Mouse (Mus musculus) liver, embryonic 12.5 days (tissue): ENCODE measurements around the gene Pigq. TPM values are rescaled to one million over a fixed set of nuclear protein-coding genes. Genes with fewer than 3 reads are reported as not detected.

Experiments
- ATAC-seq: fragments of 200-750 bp; cut with Nextera tagmentation; 2 replicates; pipeline ENCODE4 v1.8.0; 2017; ENCODE audit warnings: moderate number of reproducible peaks, mild to moderate bottlenecking, moderate library complexity
- H3K27ac ChIP-seq: fragments of 300-500 bp; sonication (generic); 2 replicates; pipeline ENCODE4 v1.5.1; 2016; ENCODE audit warnings: mild to moderate bottlenecking
- H3K27me3 ChIP-seq: fragments of 300-500 bp; sonication (generic); replicated peaks from 2 replicates; pipeline ENCODE4 v1.6.1; 2016; ENCODE audit warnings: mild to moderate bottlenecking, moderate library complexity
- H3K36me3 ChIP-seq: fragments of 300-500 bp; sonication (generic); 2 replicates; pipeline ENCODE4 v1.6.1; 2016; ENCODE audit warnings: mild to moderate bottlenecking, moderate library complexity
- H3K4me1 ChIP-seq: fragments of 300-500 bp; sonication (generic); 2 replicates; pipeline ENCODE4 v1.6.1; 2016
- H3K4me2 ChIP-seq: fragments of 300-500 bp; sonication (generic); 2 replicates; pipeline ENCODE4 v1.6.1; 2016; ENCODE audit warnings: mild to moderate bottlenecking, moderate library complexity
- H3K4me3 ChIP-seq: fragments of 300-500 bp; sonication (generic); 2 replicates; pipeline ENCODE4 v1.5.1; 2016; ENCODE audit warnings: mild to moderate bottlenecking, moderate library complexity
- H3K9ac ChIP-seq: fragments of 300-500 bp; sonication (generic); 2 replicates; pipeline ENCODE4 v1.6.1; 2016; ENCODE audit warnings: mild to moderate bottlenecking, moderate library complexity
- H3K9me3 ChIP-seq: fragments of 300-500 bp; sonication (generic); replicated peaks from 2 replicates; pipeline ENCODE4 v1.6.1; 2016; ENCODE audit warnings: mild to moderate bottlenecking, moderate library complexity
- WGBS: fragments of 180-500 bp; shearing (Covaris S2); methylation state at CpG from one replicate; pipeline ENCODE4 v1.1.7; 2016; ENCODE audit not compliant: insufficient replicate concordance; 5-methylcytosine and 5-hydroxymethylcytosine counted together
- polyA plus RNA-seq: library from polyadenylated mRNA; unstranded; fragments of >200 nt; fragmentation: Nextera tagmentation; extraction: Ambion mirVana; gene quantifications from 2 replicates; pipeline ENCODE4 v1.2.1, GENCODE M21; 2016

Pigq gene
- polyA plus RNA-seq, 1 experiment from 2014 or later = 161 TPM

DNA sequence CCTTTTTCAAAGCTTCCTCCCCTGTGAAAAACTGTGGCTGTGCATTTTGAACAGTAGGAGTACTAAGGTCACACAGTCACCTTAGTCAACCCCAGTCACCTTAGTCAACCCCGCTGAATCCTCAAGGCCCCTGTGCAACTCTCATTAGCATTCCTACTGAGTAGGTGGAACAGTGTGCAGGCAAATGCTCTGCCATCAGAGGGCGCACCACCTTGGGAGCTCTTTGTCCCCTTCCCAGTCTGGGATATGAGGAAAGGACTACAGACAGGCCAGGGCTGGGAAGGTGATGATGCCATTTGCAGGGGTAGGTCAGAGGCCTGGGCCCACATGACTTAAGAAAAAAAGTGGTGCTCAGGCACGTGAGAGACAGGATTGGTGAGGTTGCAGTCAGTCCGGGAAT is 65.5 kb downstream of the Pigq start:
- no peak overlapping the region for H3K27ac ChIP-seq
- H3K27me3 ChIP-seq = no peaks in the 10 kb centered on the region
- peaks cover 48% of the 10 kb centered on the region for H3K4me1 ChIP-seq
- no peak overlapping the region for H3K9ac ChIP-seq
- peaks cover 49% of the 10 kb centered on the region for H3K36me3 ChIP-seq
- WGBS = 69% methylated on average over 4 of the region's 4 CpGs
- no peak overlapping the region for H3K4me2 ChIP-seq
- H3K4me3 ChIP-seq = no peak overlapping the region
- H3K9me3 ChIP-seq = no peaks in the 10 kb centered on the region
- ATAC-seq = no peak

DNA sequence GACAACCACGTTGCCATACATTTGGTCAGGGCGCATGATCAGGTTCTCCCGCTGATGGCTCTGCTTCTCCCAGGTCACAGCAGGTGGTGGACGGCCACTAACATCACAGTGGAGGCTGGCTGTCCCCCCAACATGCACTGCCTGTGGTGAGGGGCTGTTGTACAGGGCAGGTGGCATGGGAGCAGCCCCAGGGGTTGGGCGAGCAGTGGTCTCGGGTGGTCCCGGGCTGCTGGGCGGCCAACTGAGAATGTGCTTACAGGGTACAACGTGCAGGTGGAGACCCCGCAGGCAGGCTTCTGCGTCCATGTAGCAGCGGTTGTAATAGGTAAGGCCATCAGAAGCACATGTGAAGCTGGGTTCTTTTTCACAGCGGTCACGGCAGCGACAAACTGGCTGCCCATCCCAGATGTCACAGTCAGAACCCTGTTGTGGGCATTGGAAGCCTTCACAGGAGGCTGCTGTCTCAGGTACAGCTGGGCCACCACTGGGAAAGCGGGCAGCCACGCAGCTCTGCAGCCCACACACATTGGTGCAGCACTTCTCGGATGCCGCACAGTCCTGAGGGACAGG is 66.0 kb downstream of the Pigq start:
- Histone ChIP-seq H3K9me3 (no peaks in the 10 kb centered on the region), H3K4me2 (no peak overlapping the region), H3K27ac (no peak overlapping the region), H3K9ac (no peak overlapping the region), H3K36me3 (peaks cover 43% of the 10 kb centered on the region), H3K27me3 (no peaks in the 10 kb centered on the region), H3K4me3 (no peak overlapping the region), H3K4me1 (peaks cover 53% of the 10 kb centered on the region)
- WGBS = 86% methylated on average over 19 of the region's 19 CpGs
- ATAC-seq = no peak

DNA sequence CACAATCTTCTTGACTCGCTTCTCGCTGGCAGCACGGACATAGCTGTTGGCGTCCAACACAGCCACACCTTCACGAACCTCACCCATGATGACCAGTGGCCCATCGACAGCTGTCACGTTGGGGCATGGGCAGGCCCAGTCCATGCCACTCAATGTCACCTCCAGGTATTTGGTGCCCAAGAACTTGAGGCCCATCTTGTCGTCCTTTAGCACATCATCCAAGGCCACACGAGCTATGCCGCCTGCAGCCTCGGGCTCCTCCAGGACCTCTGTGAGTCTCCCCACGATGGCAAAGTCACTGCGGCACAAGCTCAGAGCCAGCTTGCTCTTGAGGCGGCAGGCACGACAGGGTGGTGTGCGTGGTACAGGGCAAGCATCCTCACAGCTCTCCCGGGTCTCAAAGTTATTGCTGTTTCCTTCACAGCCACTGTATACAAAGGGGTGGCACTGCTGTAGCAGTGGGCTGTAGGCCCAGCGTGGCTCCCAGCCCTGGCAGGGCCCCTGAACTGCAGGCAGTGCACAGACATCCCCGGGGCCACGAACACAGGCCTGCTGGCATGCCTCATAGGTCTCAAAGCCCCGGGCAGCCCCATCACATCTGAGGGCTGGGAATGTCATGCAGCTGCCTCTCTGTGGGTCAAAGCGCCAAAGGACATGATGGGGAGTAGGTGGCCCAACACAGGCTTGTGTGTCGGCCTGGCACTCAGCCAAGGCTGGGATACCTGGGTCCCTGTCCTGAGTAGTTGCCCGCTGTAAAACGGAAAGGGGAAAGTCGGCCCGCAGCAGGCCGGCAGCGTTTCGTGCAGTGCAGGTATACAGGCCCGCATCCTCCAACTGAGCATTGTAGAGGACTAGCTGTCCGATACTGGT is 66.8 kb downstream of the Pigq start:
- Histone ChIP-seq H3K9ac (no peak overlapping the region), H3K36me3 (peaks cover 36% of the 10 kb centered on the region), H3K4me1 (peaks cover 53% of the 10 kb centered on the region), H3K27me3 (no peaks in the 10 kb centered on the region), H3K27ac (no peak overlapping the region), H3K9me3 (no peaks in the 10 kb centered on the region), H3K4me2 (no peak overlapping the region), H3K4me3 (no peak overlapping the region)
- no peak for ATAC-seq
- 90% methylated on average over 32 of the region's 32 CpGs for WGBS

DNA sequence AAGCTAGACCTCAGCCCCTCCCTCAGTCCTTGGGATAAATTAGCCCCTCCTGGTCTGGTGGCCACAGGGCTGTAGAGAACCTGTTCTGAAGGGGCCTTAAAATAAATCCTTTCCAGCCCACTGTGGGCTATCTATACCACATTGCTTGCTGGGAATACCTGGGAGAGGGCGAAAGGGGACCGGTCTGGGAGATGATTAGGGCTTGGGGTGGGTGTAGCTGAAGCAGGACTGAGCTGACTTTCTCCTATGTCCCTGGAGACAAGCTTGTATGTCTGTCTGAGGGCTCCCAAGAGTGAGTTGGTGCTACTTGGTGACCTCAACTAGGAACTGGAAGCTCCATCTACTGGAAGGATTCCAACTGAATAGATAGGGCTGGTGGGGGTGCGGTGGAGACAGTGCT is 67.7 kb downstream of the Pigq start:
- no peak overlapping the region for H3K27ac ChIP-seq
- no peaks in the 10 kb centered on the region for H3K27me3 ChIP-seq
- H3K4me2 ChIP-seq = peak overlapping the region; percentile 90
- H3K36me3 ChIP-seq = peaks cover 29% of the 10 kb centered on the region
- no peak overlapping the region for H3K4me3 ChIP-seq
- WGBS = 83% methylated on average over 3 of the region's 3 CpGs
- no peak for ATAC-seq
- peaks cover 45% of the 10 kb centered on the region for H3K4me1 ChIP-seq
- peak overlapping the region; percentile 19; the same call in 1 of the 2 replicates for H3K9ac ChIP-seq
- H3K9me3 ChIP-seq = no peaks in the 10 kb centered on the region

Other genes with a start within 250 kb of the Pigq start
- 1.2 and 1.4 TPM in 2 replicates for gene Gng13, start 227.8 kb downstream of the Pigq start, polyA plus RNA-seq
- gene Chtf18, start 217.5 kb downstream of the Pigq start, polyA plus RNA-seq = 33.3 and 37.6 TPM in 2 replicates
- 8.8 and 10.3 TPM in 2 replicates for gene Rpusd1, start 217.3 kb downstream of the Pigq start, polyA plus RNA-seq
- not detected in 2 replicates for gene Mslnl, start 208.9 kb downstream of the Pigq start, polyA plus RNA-seq
- gene Msln, start 190.6 kb downstream of the Pigq start, polyA plus RNA-seq = 0.26 and 0.30 TPM in 2 replicates
- 18.9 and 19.3 TPM in 2 replicates for gene Narfl, start 171.2 kb downstream of the Pigq start, polyA plus RNA-seq
- 11.4 and 11.9 TPM in 2 replicates for gene Haghl, start 159.3 kb downstream of the Pigq start, polyA plus RNA-seq
- 0.17 TPM in 1 of 2 replicates, not detected in the other for gene Ccdc78, start 158.4 kb downstream of the Pigq start, polyA plus RNA-seq
- gene Fam173a, start 152.0 kb downstream of the Pigq start, polyA plus RNA-seq = 59.8 and 68.1 TPM in 2 replicates
- gene AC134908.4, start 149.3 kb downstream of the Pigq start, polyA plus RNA-seq = not detected in 2 replicates
- 29.1 and 31.7 TPM in 2 replicates for gene Metrn, start 147.8 kb downstream of the Pigq start, polyA plus RNA-seq
- gene Fbxl16, start 135.9 kb downstream of the Pigq start, polyA plus RNA-seq = 0.18 and 0.33 TPM in 2 replicates
- 17.7 and 18.7 TPM in 2 replicates for gene Wdr24, start 121.3 kb downstream of the Pigq start, polyA plus RNA-seq
- gene Jmjd8, start 116.1 kb downstream of the Pigq start, polyA plus RNA-seq = 26.6 and 26.8 TPM in 2 replicates
- 150 and 156 TPM in 2 replicates for gene Stub1, start 111.5 kb downstream of the Pigq start, polyA plus RNA-seq
- 0.80 and 0.89 TPM in 2 replicates for gene Rhbdl1, start 107.6 kb downstream of the Pigq start, polyA plus RNA-seq
- gene Gm20683, start 103.2 kb downstream of the Pigq start, polyA plus RNA-seq = 0.43 and 0.64 TPM in 2 replicates
- gene Rhot2, start 100.1 kb downstream of the Pigq start, polyA plus RNA-seq = 15.8 and 17.4 TPM in 2 replicates
- gene Wdr90, start 83.4 kb downstream of the Pigq start, polyA plus RNA-seq = 19.5 and 19.6 TPM in 2 replicates
- 68.0 and 70.3 TPM in 2 replicates for gene Mcrip2, start 76.2 kb downstream of the Pigq start, polyA plus RNA-seq
- gene Mettl26, start 69.9 kb downstream of the Pigq start, polyA plus RNA-seq = 52.3 and 53.5 TPM in 2 replicates
- 0.83 and 0.91 TPM in 2 replicates for gene Wfikkn1, start 64.1 kb downstream of the Pigq start, polyA plus RNA-seq
- gene Rab40c, start 25.2 kb downstream of the Pigq start, polyA plus RNA-seq = 9.9 and 11.8 TPM in 2 replicates
- 5.0 and 7.3 TPM in 2 replicates for gene Nhlrc4, start within 50 bp of the Pigq start, polyA plus RNA-seq
- gene A930017K11Rik, start 7.6 kb upstream of the Pigq start, polyA plus RNA-seq = 0.36 and 0.49 TPM in 2 replicates
- 20.4 and 21.3 TPM in 2 replicates for gene Capn15, start 40.9 kb upstream of the Pigq start, polyA plus RNA-seq
- gene Rab11fip3, start 124.6 kb upstream of the Pigq start, polyA plus RNA-seq = 4.2 and 4.3 TPM in 2 replicates
- gene Decr2, start 145.4 kb upstream of the Pigq start, polyA plus RNA-seq = 12.0 and 13.2 TPM in 2 replicates
- 65.9 and 68.3 TPM in 2 replicates for gene Nme4, start 150.7 kb upstream of the Pigq start, polyA plus RNA-seq
- gene Tmem8, start 168.4 kb upstream of the Pigq start, polyA plus RNA-seq = 1.9 and 2.2 TPM in 2 replicates
- gene Mrpl28, start 178.6 kb upstream of the Pigq start, polyA plus RNA-seq = 162 and 174 TPM in 2 replicates
- gene Axin1, start 193.8 kb upstream of the Pigq start, polyA plus RNA-seq = 15.2 and 16.4 TPM in 2 replicates